Mouse (Mus musculus): ENCODE measurements around the gene Alg13. TPM values are rescaled to one million over a fixed set of nuclear protein-coding genes. Genes with fewer than 3 reads are reported as not detected.

Alg13 gene
- polyA plus RNA-seq, 1 experiment from 2014 or later: 13.8 TPM

DNA sequence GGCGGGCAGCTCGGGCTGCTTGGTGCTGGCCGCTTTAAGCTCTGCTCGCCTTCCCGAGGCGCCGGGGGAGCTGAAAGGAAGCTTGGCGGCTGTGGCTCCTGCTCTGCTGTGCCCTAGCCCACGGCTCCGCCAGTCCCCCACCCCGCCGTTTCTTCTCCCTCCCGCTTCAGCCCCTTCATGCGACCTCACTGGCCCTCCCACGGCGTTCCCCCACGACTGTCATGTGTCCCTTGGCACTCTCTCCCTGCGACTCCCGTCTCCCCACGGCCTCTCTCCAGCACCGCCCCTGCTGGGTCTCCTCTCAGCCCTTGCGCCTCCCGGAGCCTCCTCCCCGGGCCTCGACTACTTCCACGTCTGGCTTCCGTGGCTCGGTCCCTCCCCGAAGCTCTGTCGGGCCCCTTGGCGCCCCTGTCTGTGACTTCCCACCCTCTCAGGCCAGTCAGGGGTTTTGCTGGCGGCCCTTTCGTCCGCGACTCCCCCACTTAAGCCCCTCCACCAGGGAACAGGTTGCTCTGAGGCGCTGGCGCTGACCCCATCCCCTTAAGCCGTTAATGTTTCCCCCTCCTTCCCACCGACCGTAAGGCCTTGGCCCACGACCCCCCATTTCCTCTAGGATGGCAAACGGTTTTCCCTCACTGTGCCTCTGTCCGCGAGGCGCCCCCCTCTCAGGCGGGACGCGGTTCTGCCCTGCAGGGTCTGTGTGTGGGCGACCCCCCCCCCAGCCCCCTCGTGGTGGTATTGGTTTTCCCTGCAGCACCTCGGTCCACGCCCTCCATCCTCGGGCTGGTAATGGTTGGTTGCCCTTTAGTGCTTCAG lies 768 bp downstream of the Alg13 start:
- WGBS: 21% methylated on average over 46 of the region's 53 CpGs
- H3K36me3 ChIP-seq (ENCODE audit: control insufficient read depth, insufficient read depth, low read length): no peaks in the 10 kb centered on the region

DNA sequence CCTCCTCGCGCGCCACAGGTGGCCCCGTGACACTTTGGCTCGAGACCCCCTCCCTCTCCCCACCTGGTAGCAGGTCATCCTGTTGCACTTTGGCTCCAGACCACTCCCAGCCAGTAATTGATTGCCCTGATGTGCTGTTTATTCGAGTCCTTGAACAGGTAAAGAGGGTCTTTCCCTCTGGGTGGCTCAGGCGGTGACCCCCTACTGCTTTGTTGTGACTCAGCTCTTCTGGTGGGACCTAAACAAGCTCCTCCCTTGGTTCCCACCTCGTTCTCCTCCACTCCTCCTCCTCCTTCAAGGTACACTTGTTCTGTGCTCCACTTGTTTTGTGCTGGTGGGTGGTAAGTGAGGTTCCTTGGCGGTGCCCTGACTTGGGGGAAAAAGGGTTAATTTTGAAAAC lies 1.8 kb downstream of the Alg13 start:
- H3K4me1 ChIP-seq (ENCODE audit: control insufficient read depth in 2 of 2, insufficient read depth in 2 of 2, low read length in 2 of 2): no peaks in the 10 kb centered on the region; a peak in 1 of 4 replicates
- no peak overlapping the region for H3K27ac ChIP-seq (replicated peaks in 1 of 2; ENCODE audit: control insufficient read depth in 1 of 2, insufficient read depth in 1 of 2, low read depth in 2 of 2, low read length in 2 of 2)
- ATAC-seq (ENCODE audit: insufficient number of reproducible peaks, insufficient read depth, low FRiP score, low read depth): no peak
- H3K9ac ChIP-seq (ENCODE audit: low read length): no peak overlapping the region
- H3K4me3 ChIP-seq (ENCODE audit: control insufficient read depth in 1 of 2, insufficient read depth in 1 of 2, low read depth in 1 of 2, low read length in 2 of 2): no peak overlapping the region; a peak in 1 of 4 replicates
- peak overlapping the region; percentile 80 for H3K4me2 ChIP-seq (ENCODE audit: low read length)
- no peaks in the 10 kb centered on the region for H3K36me3 ChIP-seq (ENCODE audit: control insufficient read depth, insufficient read depth, low read length)
- H3K27me3 ChIP-seq (ENCODE audit: control insufficient read depth, insufficient read depth, low read length): no peaks in the 10 kb centered on the region
- no peaks in the 10 kb centered on the region for H3K9me3 ChIP-seq (ENCODE audit: control insufficient read depth, low read length)
- 26% methylated on average over 9 of the region's 9 CpGs for WGBS

More for the DNA sequence above, 768 bp downstream of the Alg13 start:
- Histone ChIP-seq H3K4me2 (ENCODE audit: low read length) (peak overlapping the region; percentile 80), H3K4me1 (ENCODE audit: control insufficient read depth in 2 of 2, insufficient read depth in 2 of 2, low read length in 2 of 2) (no peaks in the 10 kb centered on the region; a peak in 1 of 4 replicates), H3K4me3 (ENCODE audit: control insufficient read depth in 1 of 2, insufficient read depth in 1 of 2, low read depth in 1 of 2, low read length in 2 of 2) (peak overlapping the region; percentile 63 to 84), H3K27ac (replicated peaks in 1 of 2; ENCODE audit: control insufficient read depth in 1 of 2, insufficient read depth in 1 of 2, low read depth in 2 of 2, low read length in 2 of 2) (peak overlapping the region in 1 of 2 experiments; percentile 25; a peak in 2 of 4 replicates), H3K9ac (ENCODE audit: low read length) (peak overlapping the region; percentile 77), H3K9me3 (ENCODE audit: control insufficient read depth, low read length) (no peaks in the 10 kb centered on the region), H3K27me3 (ENCODE audit: control insufficient read depth, insufficient read depth, low read length) (no peaks in the 10 kb centered on the region)
- ATAC-seq (ENCODE audit: insufficient number of reproducible peaks, insufficient read depth, low FRiP score, low read depth): peak; percentile 54

DNA sequence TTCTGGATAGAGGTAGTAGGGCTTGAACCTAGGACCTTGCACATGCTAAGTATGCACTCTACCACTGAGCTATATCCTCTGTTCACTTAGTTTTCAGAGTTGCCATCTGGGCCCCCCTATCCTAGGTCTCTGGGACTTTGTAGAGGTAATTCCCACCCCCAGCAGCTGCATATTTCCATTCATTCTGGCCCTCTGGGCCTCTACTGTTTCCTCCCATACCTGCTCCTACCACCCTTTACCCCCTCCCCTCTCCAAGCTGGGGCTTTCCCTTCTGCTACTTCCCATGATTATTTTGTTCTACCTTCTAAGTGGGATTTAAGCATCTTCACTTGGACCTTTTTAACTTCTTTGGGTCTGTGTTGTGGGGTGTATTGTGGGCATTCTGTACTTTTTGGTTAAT lies 7.8 kb downstream of the Alg13 start:
- Histone ChIP-seq H3K9me3 (ENCODE audit: control insufficient read depth, low read length) (no peaks in the 10 kb centered on the region), H3K27me3 (ENCODE audit: control insufficient read depth, insufficient read depth, low read length) (no peaks in the 10 kb centered on the region), H3K36me3 (ENCODE audit: control insufficient read depth, insufficient read depth, low read length) (no peaks in the 10 kb centered on the region), H3K9ac (ENCODE audit: low read length) (no peak overlapping the region), H3K4me3 (ENCODE audit: control insufficient read depth in 1 of 2, insufficient read depth in 1 of 2, low read depth in 1 of 2, low read length in 2 of 2) (no peak overlapping the region), H3K4me2 (ENCODE audit: low read length) (no peak overlapping the region), H3K27ac (replicated peaks in 1 of 2; ENCODE audit: control insufficient read depth in 1 of 2, insufficient read depth in 1 of 2, low read depth in 2 of 2, low read length in 2 of 2) (no peak overlapping the region), H3K4me1 (ENCODE audit: control insufficient read depth in 2 of 2, insufficient read depth in 2 of 2, low read length in 2 of 2) (no peaks in the 10 kb centered on the region)
- ATAC-seq (ENCODE audit: insufficient number of reproducible peaks, insufficient read depth, low FRiP score, low read depth): no peak

DNA sequence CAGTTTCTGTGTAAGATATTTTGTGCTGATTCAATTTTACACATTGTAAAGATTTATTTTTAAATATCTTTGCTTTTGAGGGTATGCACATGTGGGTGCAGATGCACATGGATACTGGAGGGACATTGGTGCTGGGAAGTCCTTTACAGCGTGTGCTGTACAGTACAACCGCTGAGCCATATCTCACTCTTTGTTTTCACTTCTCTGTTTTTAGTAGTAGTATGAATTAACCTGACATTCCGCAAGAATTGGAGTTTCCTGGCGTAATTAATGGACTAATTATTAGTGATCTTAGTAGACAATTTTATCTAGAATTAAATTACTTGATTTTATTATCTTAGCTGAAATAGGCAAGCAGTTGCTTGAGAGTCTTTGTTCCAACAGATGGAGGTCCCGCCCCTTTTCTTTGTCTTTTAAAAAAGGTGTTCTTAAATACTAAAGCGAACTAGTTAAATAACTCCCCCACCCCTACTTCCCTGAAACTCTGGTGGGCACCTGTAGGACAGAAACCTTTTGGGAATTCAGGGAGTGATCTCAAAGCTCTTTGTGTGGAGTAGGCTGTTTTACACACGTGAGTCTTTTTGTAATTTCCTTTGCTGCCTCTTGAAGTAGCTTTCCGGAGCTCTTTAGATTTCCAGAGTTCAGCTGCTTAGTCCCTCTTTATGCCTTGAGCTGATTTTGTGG lies 17.9 kb downstream of the Alg13 start:
- 60% methylated on average over 8 of the region's 8 CpGs for WGBS
- no peak overlapping the region for H3K9ac ChIP-seq (ENCODE audit: low read length)
- H3K36me3 ChIP-seq (ENCODE audit: control insufficient read depth, insufficient read depth, low read length): no peaks in the 10 kb centered on the region

DNA sequence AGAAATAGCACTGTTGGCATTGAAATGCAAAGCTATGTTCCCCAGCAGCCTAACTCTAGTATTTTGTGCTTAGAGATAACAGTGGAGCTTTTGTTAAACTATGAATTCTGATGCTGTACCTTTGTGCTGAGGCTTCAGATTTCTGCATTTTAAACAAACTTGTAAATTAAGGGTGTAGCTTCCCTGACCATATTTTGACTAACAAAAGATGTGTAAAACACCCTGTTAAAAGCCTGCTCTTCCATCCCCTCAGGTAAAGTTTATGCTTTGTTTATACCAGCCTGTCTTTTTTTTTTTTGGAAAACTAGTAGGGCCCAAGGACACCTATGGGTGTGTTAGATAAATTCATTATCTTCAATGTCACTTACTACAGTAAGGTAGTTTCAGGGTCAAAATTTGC lies 20.3 kb downstream of the Alg13 start:
- Histone ChIP-seq H3K9ac (ENCODE audit: low read length) (no peak overlapping the region), H3K27ac (replicated peaks in 1 of 2; ENCODE audit: control insufficient read depth in 1 of 2, insufficient read depth in 1 of 2, low read depth in 2 of 2, low read length in 2 of 2) (no peak overlapping the region), H3K36me3 (ENCODE audit: control insufficient read depth, insufficient read depth, low read length) (no peaks in the 10 kb centered on the region), H3K4me3 (ENCODE audit: control insufficient read depth in 1 of 2, insufficient read depth in 1 of 2, low read depth in 1 of 2, low read length in 2 of 2) (no peak overlapping the region), H3K4me2 (ENCODE audit: low read length) (no peak overlapping the region), H3K4me1 (ENCODE audit: control insufficient read depth in 2 of 2, insufficient read depth in 2 of 2, low read length in 2 of 2) (no peaks in the 10 kb centered on the region), H3K9me3 (ENCODE audit: control insufficient read depth, low read length) (no peaks in the 10 kb centered on the region), H3K27me3 (ENCODE audit: control insufficient read depth, insufficient read depth, low read length) (no peaks in the 10 kb centered on the region)
- ATAC-seq (ENCODE audit: insufficient number of reproducible peaks, insufficient read depth, low FRiP score, low read depth): no peak

More for the DNA sequence above, 17.9 kb downstream of the Alg13 start:
- Histone ChIP-seq H3K9me3 (ENCODE audit: control insufficient read depth, low read length) (no peaks in the 10 kb centered on the region), H3K27ac (replicated peaks in 1 of 2; ENCODE audit: control insufficient read depth in 1 of 2, insufficient read depth in 1 of 2, low read depth in 2 of 2, low read length in 2 of 2) (no peak overlapping the region), H3K4me2 (ENCODE audit: low read length) (no peak overlapping the region), H3K4me1 (ENCODE audit: control insufficient read depth in 2 of 2, insufficient read depth in 2 of 2, low read length in 2 of 2) (no peaks in the 10 kb centered on the region), H3K27me3 (ENCODE audit: control insufficient read depth, insufficient read depth, low read length) (no peaks in the 10 kb centered on the region), H3K4me3 (ENCODE audit: control insufficient read depth in 1 of 2, insufficient read depth in 1 of 2, low read depth in 1 of 2, low read length in 2 of 2) (no peak overlapping the region)
- no peak for ATAC-seq (ENCODE audit: insufficient number of reproducible peaks, insufficient read depth, low FRiP score, low read depth)

DNA sequence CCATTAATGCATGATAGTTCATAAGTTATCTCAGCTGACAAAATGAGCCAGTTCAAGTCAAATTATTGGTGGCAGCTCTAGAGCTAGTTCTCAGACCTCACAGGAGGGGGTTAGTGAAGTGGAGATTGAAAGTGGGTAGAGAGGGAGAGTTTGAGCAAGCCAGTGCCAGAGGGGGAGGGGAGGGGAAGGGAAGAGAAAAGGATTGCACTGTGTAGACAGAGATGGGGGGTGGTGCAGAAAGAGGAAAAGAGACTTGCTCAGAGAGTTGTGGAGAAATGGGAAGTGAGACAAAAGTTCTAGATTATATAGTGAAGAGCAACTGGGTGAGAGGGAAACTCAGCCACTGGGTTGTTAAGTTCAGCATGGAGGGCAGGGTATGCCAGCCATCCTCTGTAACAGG lies 20.8 kb downstream of the Alg13 start:
- H3K4me3 ChIP-seq (ENCODE audit: control insufficient read depth in 1 of 2, insufficient read depth in 1 of 2, low read depth in 1 of 2, low read length in 2 of 2): no peak overlapping the region
- H3K27me3 ChIP-seq (ENCODE audit: control insufficient read depth, insufficient read depth, low read length): no peaks in the 10 kb centered on the region
- no peaks in the 10 kb centered on the region for H3K4me1 ChIP-seq (ENCODE audit: control insufficient read depth in 2 of 2, insufficient read depth in 2 of 2, low read length in 2 of 2)
- ATAC-seq (ENCODE audit: insufficient number of reproducible peaks, insufficient read depth, low FRiP score, low read depth): no peak
- H3K9me3 ChIP-seq (ENCODE audit: control insufficient read depth, low read length): no peaks in the 10 kb centered on the region
- no peak overlapping the region for H3K9ac ChIP-seq (ENCODE audit: low read length)
- no peak overlapping the region for H3K4me2 ChIP-seq (ENCODE audit: low read length)
- H3K27ac ChIP-seq (replicated peaks in 1 of 2; ENCODE audit: control insufficient read depth in 1 of 2, insufficient read depth in 1 of 2, low read depth in 2 of 2, low read length in 2 of 2): no peak overlapping the region
- no peaks in the 10 kb centered on the region for H3K36me3 ChIP-seq (ENCODE audit: control insufficient read depth, insufficient read depth, low read length)

DNA sequence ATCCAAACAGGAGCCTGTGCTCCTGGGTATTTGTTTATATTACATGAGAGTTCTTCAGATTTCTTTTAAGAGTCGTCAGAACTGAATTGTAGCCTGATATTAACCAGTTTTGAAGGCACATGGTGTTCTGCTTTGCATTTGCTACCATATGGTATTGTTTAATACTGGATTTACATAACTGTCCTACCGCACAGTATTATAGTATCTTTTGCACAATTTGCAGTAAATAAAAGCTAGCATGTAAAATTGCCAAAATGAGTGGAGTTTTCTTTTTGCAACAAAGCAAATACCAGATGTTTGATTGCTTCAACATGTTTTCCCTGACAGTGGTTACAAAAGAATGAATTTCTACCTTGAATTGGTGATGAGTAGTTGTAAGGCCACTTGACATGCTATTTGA lies 56.6 kb downstream of the Alg13 start:
- Histone ChIP-seq H3K4me2 (ENCODE audit: low read length) (no peak overlapping the region), H3K9ac (ENCODE audit: low read length) (no peak overlapping the region), H3K4me3 (ENCODE audit: control insufficient read depth in 1 of 2, insufficient read depth in 1 of 2, low read depth in 1 of 2, low read length in 2 of 2) (no peak overlapping the region), H3K4me1 (ENCODE audit: control insufficient read depth in 2 of 2, insufficient read depth in 2 of 2, low read length in 2 of 2) (no peaks in the 10 kb centered on the region), H3K27ac (replicated peaks in 1 of 2; ENCODE audit: control insufficient read depth in 1 of 2, insufficient read depth in 1 of 2, low read depth in 2 of 2, low read length in 2 of 2) (no peak overlapping the region), H3K27me3 (ENCODE audit: control insufficient read depth, insufficient read depth, low read length) (no peaks in the 10 kb centered on the region), H3K9me3 (ENCODE audit: control insufficient read depth, low read length) (no peaks in the 10 kb centered on the region), H3K36me3 (ENCODE audit: control insufficient read depth, insufficient read depth, low read length) (0 out of 2 replicates have a peak, but pooled peaks cover 7% of the 10 kb centered on the region)
- 70% methylated on average over 2 of the region's 2 CpGs for WGBS
- ATAC-seq (ENCODE audit: insufficient number of reproducible peaks, insufficient read depth, low FRiP score, low read depth): no peak

All from heart, embryonic 14.5 days (tissue).